In the genomic region with DNA sequence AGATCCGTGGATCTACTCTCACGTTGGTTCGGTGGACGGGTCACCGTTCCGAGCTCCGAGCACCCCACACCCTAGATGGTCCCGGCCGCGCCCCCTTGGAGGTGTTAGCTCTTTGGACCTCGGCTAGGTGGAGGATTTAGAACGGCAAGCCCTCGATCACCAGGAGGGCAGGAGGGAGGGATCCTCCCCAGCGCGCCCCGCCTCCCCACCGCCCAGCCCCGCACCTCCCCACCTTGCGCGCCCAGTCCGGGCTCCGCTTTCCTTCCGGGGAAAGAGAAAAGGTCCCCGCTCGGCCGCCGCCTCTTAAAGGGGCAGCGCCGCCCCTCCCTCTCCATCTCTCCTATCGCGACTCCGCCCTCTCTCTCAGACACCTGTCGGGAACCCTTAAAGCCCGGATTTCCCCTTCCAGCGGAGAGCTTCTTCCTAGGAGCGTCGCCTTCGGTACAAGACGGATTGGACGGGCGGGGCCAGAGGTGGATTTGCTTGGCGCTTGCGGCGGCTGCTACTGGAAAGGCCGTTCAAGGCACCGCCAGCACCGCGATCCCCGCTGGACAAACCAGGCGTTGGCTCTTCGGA, we compare ENCODE assay signal across 9 mouse cellular contexts. TPM values are rescaled to one million over a fixed set of nuclear protein-coding genes. Genes with fewer than 3 reads are reported as not detected.
A peak's percentile ranks its signal among the peaks of the same experiment; 100 is the strongest.
DNase-seq lines count a peak whose midpoint lies in the region; ATAC-seq and TF ChIP-seq lines count a peak whose summit lies in the region.
"Had no signal": no experiment of that assay in that cellular context is flagged by ENCODE, and none has a peak within 500 bp of the region (broad histone marks: within the 10 kb centered on the region; RNA-seq: fewer than 3 reads in every experiment).

A gene (minus strand): TSS at position 266 of the 576 bp plus-strand sequence.

- ATAC-seq in embryonic facial prominence, embryonic 12.5 days (ENCODE audit: insufficient number of reproducible peaks, insufficient read depth, low FRiP score, low TSS enrichment): peak; percentile 73
- peak; percentile 64 for ATAC-seq in heart, embryonic 11.5 days (replicated peaks; ENCODE audit: insufficient number of reproducible peaks, low FRiP score, low TSS enrichment)
- ATAC-seq in kidney, embryonic 15.5 days (replicated peaks; ENCODE audit: low FRiP score): peak; percentile 66
- ATAC-seq in limb, embryonic 14.5 days (ENCODE audit: low FRiP score, low read depth): peak; percentile 69
- peak; percentile 55; the same call in 1 of the 2 replicates for ATAC-seq in midbrain, postnatal 0 days (ENCODE audit: low FRiP score)

- peak within 1 kb of the TSS; percentile 56 for H3K9ac ChIP-seq in embryonic facial prominence, embryonic 12.5 days
- H3K9ac ChIP-seq in heart, embryonic 11.5 days (ENCODE audit: low read depth, low read length): peak within 1 kb of the TSS; percentile 77
- peak within 1 kb of the TSS; percentile 78 for H3K9ac ChIP-seq in kidney, embryonic 15.5 days
- peak within 1 kb of the TSS; percentile 57 for H3K9ac ChIP-seq in limb, embryonic 14.5 days (ENCODE audit: low read depth, low read length, severe bottlenecking)
- peak within 1 kb of the TSS; percentile 73 for H3K9ac ChIP-seq in midbrain, postnatal 0 days (replicated peaks; ENCODE audit: low read length, poor library complexity, severe bottlenecking)

- no peaks in the 10 kb centered on the region for H3K9me3 ChIP-seq in embryonic facial prominence, embryonic 12.5 days
- H3K9me3 ChIP-seq in heart, embryonic 11.5 days (replicated peaks; ENCODE audit: control insufficient read depth, low read length): no peaks in the 10 kb centered on the region
- no peaks in the 10 kb centered on the region for H3K9me3 ChIP-seq in kidney, embryonic 15.5 days (replicated peaks)
- H3K9me3 ChIP-seq in limb, embryonic 14.5 days (ENCODE audit: control insufficient read depth, low read length): no peaks in the 10 kb centered on the region
- H3K9me3 ChIP-seq in midbrain, postnatal 0 days (ENCODE audit: low read length): no peaks in the 10 kb centered on the region

- no peak for TF ChIP-seq POLR2A in limb, embryonic 14.5 days (IDR thresholded peaks at IDR 0.05; ENCODE audit: borderline replicate concordance, extremely low read depth, insufficient read depth, insufficient read length)
- no peak for TF ChIP-seq POLR2A in testis, adult 2 months (IDR thresholded peaks at IDR 0.05; ENCODE audit: control insufficient read depth, low read depth, low read length)

- H3K4me3 ChIP-seq in embryonic facial prominence, embryonic 12.5 days: peak within 1 kb of the TSS; percentile 56
- peak within 1 kb of the TSS; percentile 72 for H3K4me3 ChIP-seq in heart, embryonic 11.5 days (ENCODE audit: low read depth, low read length)
- H3K4me3 ChIP-seq in kidney, embryonic 15.5 days (replicated peaks): peak within 1 kb of the TSS; percentile 74
- peak within 1 kb of the TSS; percentile 56 for H3K4me3 ChIP-seq in limb, embryonic 14.5 days (replicated peaks; ENCODE audit: low read length)
- peak within 1 kb of the TSS; percentile 81 for H3K4me3 ChIP-seq in midbrain, postnatal 0 days (ENCODE audit: low read depth, low read length)
- peak within 1 kb of the TSS; percentile 80 for H3K4me3 ChIP-seq in testis, adult 2 months (ENCODE audit: control insufficient read depth, low read depth, low read length)

- H3K4me1 ChIP-seq in embryonic facial prominence, embryonic 12.5 days: peaks cover 38% of the 10 kb centered on the region
- H3K4me1 ChIP-seq in heart, embryonic 11.5 days (ENCODE audit: control insufficient read depth, insufficient read depth, low read length): peaks cover 49% of the 10 kb centered on the region
- H3K4me1 ChIP-seq in kidney, embryonic 15.5 days: peaks cover 95% of the 10 kb centered on the region
- peaks cover 10% of the 10 kb centered on the region for H3K4me1 ChIP-seq in limb, embryonic 14.5 days (ENCODE audit: control insufficient read depth, insufficient read depth, low read length)
- H3K4me1 ChIP-seq in midbrain, postnatal 0 days (ENCODE audit: insufficient read depth, low read length): peaks cover 7% of the 10 kb centered on the region; the same call in 1 of the 2 replicates
- H3K4me1 ChIP-seq in testis, adult 2 months (ENCODE audit: control insufficient read depth, insufficient read depth, low read length): peaks cover 21% of the 10 kb centered on the region

- no peak for TF ChIP-seq CTCF in midbrain, postnatal 0 days (IDR thresholded peaks at IDR 0.05)
- no peak for TF ChIP-seq CTCF in testis, adult 2 months (IDR thresholded peaks at IDR 0.05; ENCODE audit: control insufficient read depth, insufficient read depth, insufficient replicate concordance, low read depth, low read length)

- H3K4me2 ChIP-seq in embryonic facial prominence, embryonic 12.5 days (replicated peaks): peak within 1 kb of the TSS; percentile 95
- peak within 1 kb of the TSS; percentile 90 for H3K4me2 ChIP-seq in heart, embryonic 11.5 days
- peak within 1 kb of the TSS; percentile 98 for H3K4me2 ChIP-seq in kidney, embryonic 15.5 days
- H3K4me2 ChIP-seq in limb, embryonic 14.5 days (replicated peaks; ENCODE audit: low read depth, low read length, severe bottlenecking): peak within 1 kb of the TSS; percentile 98
- peak within 1 kb of the TSS; percentile 71 for H3K4me2 ChIP-seq in midbrain, postnatal 0 days (ENCODE audit: low read depth, low read length, poor library complexity, severe bottlenecking)

- H3K36me3 ChIP-seq in embryonic facial prominence, embryonic 12.5 days: no peaks in the 10 kb centered on the region
- no peaks in the 10 kb centered on the region for H3K36me3 ChIP-seq in heart, embryonic 11.5 days (ENCODE audit: control insufficient read depth, insufficient read depth, low read length)
- no peaks in the 10 kb centered on the region for H3K36me3 ChIP-seq in kidney, embryonic 15.5 days
- H3K36me3 ChIP-seq in limb, embryonic 14.5 days (ENCODE audit: control insufficient read depth, insufficient read depth, low read length): no peaks in the 10 kb centered on the region
- no peaks in the 10 kb centered on the region for H3K36me3 ChIP-seq in midbrain, postnatal 0 days (ENCODE audit: insufficient read depth, low read length)
- no peaks in the 10 kb centered on the region for H3K36me3 ChIP-seq in testis, adult 2 months (ENCODE audit: control insufficient read depth, insufficient read depth, low read length)

- H3K27me3 ChIP-seq in embryonic facial prominence, embryonic 12.5 days: peaks cover 44% of the 10 kb centered on the region
- H3K27me3 ChIP-seq in heart, embryonic 11.5 days (ENCODE audit: control insufficient read depth, insufficient read depth, low read length): peaks cover 13% of the 10 kb centered on the region
- peaks cover 27% of the 10 kb centered on the region for H3K27me3 ChIP-seq in kidney, embryonic 15.5 days
- peaks cover 44% of the 10 kb centered on the region for H3K27me3 ChIP-seq in limb, embryonic 14.5 days (ENCODE audit: control insufficient read depth, insufficient read depth, low read length)
- H3K27me3 ChIP-seq in midbrain, postnatal 0 days (ENCODE audit: insufficient read depth, low read length): no peaks in the 10 kb centered on the region
- peaks cover 4% of the 10 kb centered on the region; the same call in 1 of the 2 replicates for H3K27me3 ChIP-seq in testis, adult 2 months (ENCODE audit: control insufficient read depth, insufficient read depth, low read length)

- DNase-seq in spleen, postnatal 36 days (ENCODE audit: low spot score in 2 of 2): peak; percentile 24 to 28
- no peak for DNase-seq in spleen, postnatal 10 days (ENCODE audit: low spot score in 2 of 2)
- peak; percentile 53 for DNase-seq in limb, embryonic 14.5 days (ENCODE audit: low spot score)
- peak; percentile 80 for DNase-seq in midbrain, postnatal 0 days (ENCODE audit: low spot score)

- peak within 1 kb of the TSS; percentile 37; the same call in 1 of the 2 replicates for H3K27ac ChIP-seq in embryonic facial prominence, embryonic 12.5 days
- H3K27ac ChIP-seq in heart, embryonic 11.5 days (ENCODE audit: low read depth, low read length): peak within 1 kb of the TSS; percentile 46; the same call in 1 of the 2 replicates
- peak within 1 kb of the TSS; percentile 90 for H3K27ac ChIP-seq in kidney, embryonic 15.5 days
- no peak within 1 kb of the TSS for H3K27ac ChIP-seq in limb, embryonic 14.5 days (replicated peaks; ENCODE audit: low read depth, low read length)
- H3K27ac ChIP-seq in midbrain, postnatal 0 days (ENCODE audit: low read depth, low read length): peak within 1 kb of the TSS; percentile 82
- H3K27ac ChIP-seq in testis, adult 2 months (ENCODE audit: control insufficient read depth, insufficient read depth, low read depth, low read length): peak within 1 kb of the TSS; percentile 12; the same call in 1 of the 2 replicates

- 1% methylated on average over 47 of the region's 51 CpGs for WGBS in embryonic facial prominence, embryonic 12.5 days
- under 1% methylated on average over 44 of the region's 51 CpGs for WGBS in heart, embryonic 11.5 days (ENCODE audit: insufficient replicate concordance)
- under 1% methylated on average over 47 of the region's 51 CpGs for WGBS in kidney, embryonic 15.5 days
- WGBS in limb, embryonic 14.5 days: 0% methylated on average over 39 of the region's 51 CpGs
- WGBS in midbrain, postnatal 0 days: under 1% methylated on average over 49 of the region's 51 CpGs

RNA-seq across cellular contexts. Expression of the gene that starts here (rescaled TPM):
- 10.5 and 10.9 TPM in 2 replicates for polyA plus RNA-seq in embryonic facial prominence, embryonic 12.5 days (2016; fragmentation: Nextera tagmentation; extraction: Ambion mirVana)
- 8.5 and 9.7 TPM in 2 replicates for polyA plus RNA-seq in heart, embryonic 11.5 days (2014; fragmentation: Nextera tagmentation; extraction: Ambion mirVana)
- polyA plus RNA-seq in kidney, embryonic 15.5 days (2015; fragmentation: Nextera tagmentation; extraction: Ambion mirVana): 21.0 and 22.9 TPM in 2 replicates
- 12.7 and 14.3 TPM in 2 replicates for polyA plus RNA-seq in limb, embryonic 14.5 days (2012; rRNA removed)
- polyA plus RNA-seq in limb, embryonic 14.5 days (2014; fragmentation: Nextera tagmentation; extraction: Ambion mirVana): 8.6 and 10.0 TPM in 2 replicates
- 33.2 and 38.3 TPM in 2 replicates for total RNA-seq in midbrain, postnatal 0 days (2014; rRNA removed)
- polyA plus RNA-seq in midbrain, postnatal 0 days (2015; fragmentation: Nextera tagmentation; extraction: Ambion mirVana): 11.2 and 12.3 TPM in 2 replicates
- polyA plus RNA-seq in testis, adult 2 months (2012; rRNA removed): 1.5 and 2.2 TPM in 2 replicates
- total RNA-seq: MEL had no signal

Comparison
In these comparisons a context has a peak if more than half of its experiments do, and no peak if none do; other contexts are left out.
1. DNase-seq: peak in spleen, postnatal 36 days (2 of 2), limb, embryonic 14.5 days (single experiment) and midbrain, postnatal 0 days (single experiment); none in spleen, postnatal 10 days (0 of 2).
2. Peak in every context shown above with its lines, with median percentiles within 50 percentile points of each other: ATAC-seq, H3K4me2 ChIP-seq, H3K4me3 ChIP-seq and H3K9ac ChIP-seq.